Mouse (Mus musculus) embryonic facial prominence, embryonic 10.5 days (tissue): ENCODE measurements around the gene Tbc1d9b. TPM values are rescaled to one million over a fixed set of nuclear protein-coding genes. Genes with fewer than 3 reads are reported as not detected.

Source experiments
- DNase-seq: peaks from one replicate; pipeline ENCODE4 v3.0.0-alpha.2; 2017; ENCODE audit warnings: low spot score
- H3K27ac ChIP-seq: fragments of 300-500 bp; sonication (generic); replicated peaks from 2 replicates; pipeline ENCODE4 v1.5.1; 2016; ENCODE audit warnings: mild to moderate bottlenecking
- H3K27me3 ChIP-seq: fragments of 300-500 bp; sonication (generic); replicated peaks from 2 replicates; pipeline ENCODE4 v1.6.1; 2016; ENCODE audit warnings: low read depth, mild to moderate bottlenecking; ENCODE audit not compliant: poor library complexity, severe bottlenecking
- H3K36me3 ChIP-seq: fragments of 300-500 bp; sonication (generic); replicated peaks from 2 replicates; pipeline ENCODE4 v1.6.1; 2016; ENCODE audit warnings: mild to moderate bottlenecking, moderate library complexity
- H3K4me1 ChIP-seq: fragments of 300-500 bp; sonication (generic); 2 replicates; pipeline ENCODE4 v1.6.1; 2016
- H3K4me3 ChIP-seq: fragments of 300-500 bp; sonication (generic); 2 replicates; pipeline ENCODE4 v1.5.1; 2016; ENCODE audit warnings: mild to moderate bottlenecking, moderate library complexity
- H3K9me3 ChIP-seq: fragments of 300-500 bp; sonication (generic); 2 replicates; pipeline ENCODE4 v1.6.1; 2016; ENCODE audit warnings: mild to moderate bottlenecking
- WGBS: fragments of 180-500 bp; shearing (Covaris S2); methylation state at CpG from one replicate; pipeline ENCODE4 v1.1.7; 2016; 5-methylcytosine and 5-hydroxymethylcytosine counted together
- polyA plus RNA-seq: library from polyadenylated mRNA; unstranded; fragments of >200 nt; fragmentation: Nextera tagmentation; extraction: Ambion mirVana; gene quantifications from 2 replicates; pipeline ENCODE4 v1.2.1, GENCODE M21; 2016

Tbc1d9b gene
- polyA plus RNA-seq, 1 experiment from 2014 or later, result 36.9 TPM

GRCm38 (mm10) chr11:50192278-50192677 lies 61.1 kb downstream of the Tbc1d9b start:
- no peaks in the 10 kb centered on the region for H3K9me3 ChIP-seq
- H3K27ac ChIP-seq, result no peak overlapping the region
- peaks cover 49% of the 10 kb centered on the region for H3K36me3 ChIP-seq
- 90% methylated on average over 3 of the region's 3 CpGs for WGBS
- H3K4me1 ChIP-seq, result no peaks in the 10 kb centered on the region
- H3K4me3 ChIP-seq, result no peak overlapping the region
- DNase-seq, result no peak
- no peaks in the 10 kb centered on the region for H3K27me3 ChIP-seq

- H3K9me3 ChIP-seq, result no peaks in the 10 kb centered on the region
- no peak for DNase-seq
- WGBS, result 77% methylated on average over 7 of the region's 7 CpGs
- H3K4me3 ChIP-seq, result no peak overlapping the region
- H3K27me3 ChIP-seq, result no peaks in the 10 kb centered on the region
- H3K27ac ChIP-seq, result no peak overlapping the region
- peaks cover 60% of the 10 kb centered on the region for H3K36me3 ChIP-seq
- no peaks in the 10 kb centered on the region for H3K4me1 ChIP-seq
Measured at GRCm38 (mm10) chr11:50194070-50194469, 62.9 kb downstream of the Tbc1d9b start.

GRCm38 (mm10) chr11:50194793-50195192 lies 63.6 kb downstream of the Tbc1d9b start:
- WGBS, result 85% methylated on average over 4 of the region's 4 CpGs
- Histone ChIP-seq H3K4me3 (no peak overlapping the region), H3K9me3 (no peaks in the 10 kb centered on the region), H3K27ac (no peak overlapping the region), H3K36me3 (peaks cover 68% of the 10 kb centered on the region), H3K4me1 (no peaks in the 10 kb centered on the region), H3K27me3 (no peaks in the 10 kb centered on the region)
- no peak for DNase-seq

GRCm38 (mm10) chr11:50197500-50197899 lies 66.3 kb downstream of the Tbc1d9b start:
- Histone ChIP-seq H3K36me3 (peaks cover 86% of the 10 kb centered on the region), H3K9me3 (no peaks in the 10 kb centered on the region), H3K4me1 (no peaks in the 10 kb centered on the region), H3K4me3 (no peak overlapping the region), H3K27ac (no peak overlapping the region), H3K27me3 (no peaks in the 10 kb centered on the region)
- 92% methylated on average over 4 of the region's 4 CpGs for WGBS
- DNase-seq, result no peak

- peaks cover 95% of the 10 kb centered on the region for H3K36me3 ChIP-seq
- H3K9me3 ChIP-seq, result no peaks in the 10 kb centered on the region
- 95% methylated on average over 4 of the region's 5 CpGs for WGBS
- no peaks in the 10 kb centered on the region for H3K4me1 ChIP-seq
- H3K4me3 ChIP-seq, result no peak overlapping the region
- no peaks in the 10 kb centered on the region for H3K27me3 ChIP-seq
- H3K27ac ChIP-seq, result no peak overlapping the region
- no peak for DNase-seq
Measured at GRCm38 (mm10) chr11:50198219-50198846, 67.1 kb downstream of the Tbc1d9b start.

GRCm38 (mm10) chr11:50198916-50199315 lies 67.7 kb downstream of the Tbc1d9b start:
- H3K27ac ChIP-seq, result no peak overlapping the region
- H3K4me1 ChIP-seq, result no peaks in the 10 kb centered on the region
- DNase-seq, result no peak
- WGBS, result 89% methylated on average over 2 of the region's 2 CpGs
- H3K27me3 ChIP-seq, result no peaks in the 10 kb centered on the region
- peaks cover 98% of the 10 kb centered on the region for H3K36me3 ChIP-seq
- no peaks in the 10 kb centered on the region for H3K9me3 ChIP-seq
- no peak overlapping the region for H3K4me3 ChIP-seq

GRCm38 (mm10) chr11:50200613-50201012 lies 69.4 kb downstream of the Tbc1d9b start:
- no peak for DNase-seq
- 94% methylated on average over 8 of the region's 8 CpGs for WGBS
- Histone ChIP-seq H3K9me3 (no peaks in the 10 kb centered on the region), H3K36me3 (peaks cover 99% of the 10 kb centered on the region), H3K27me3 (no peaks in the 10 kb centered on the region), H3K4me3 (no peak overlapping the region), H3K4me1 (no peaks in the 10 kb centered on the region), H3K27ac (no peak overlapping the region)

GRCm38 (mm10) chr11:50201590-50201989 lies 70.4 kb downstream of the Tbc1d9b start:
- Histone ChIP-seq H3K4me1 (no peaks in the 10 kb centered on the region), H3K9me3 (no peaks in the 10 kb centered on the region), H3K27ac (no peak overlapping the region), H3K27me3 (no peaks in the 10 kb centered on the region), H3K36me3 (peaks cover 100% of the 10 kb centered on the region), H3K4me3 (no peak overlapping the region)
- WGBS, result 92% methylated on average over 3 of the region's 3 CpGs
- DNase-seq, result no peak

- Histone ChIP-seq H3K27me3 (no peaks in the 10 kb centered on the region), H3K9me3 (no peaks in the 10 kb centered on the region), H3K4me1 (no peaks in the 10 kb centered on the region), H3K27ac (no peak overlapping the region), H3K4me3 (no peak overlapping the region), H3K36me3 (peaks cover 100% of the 10 kb centered on the region)
- DNase-seq, result no peak
- WGBS, result 91% methylated on average over 9 of the region's 9 CpGs
Measured at GRCm38 (mm10) chr11:50203302-50203827, 72.2 kb downstream of the Tbc1d9b start.

- peaks cover 83% of the 10 kb centered on the region for H3K36me3 ChIP-seq
- WGBS, result 94% methylated on average over 3 of the region's 3 CpGs
- H3K9me3 ChIP-seq, result no peaks in the 10 kb centered on the region
- no peak for DNase-seq
- H3K4me3 ChIP-seq, result no peak overlapping the region
- no peak overlapping the region for H3K27ac ChIP-seq
- H3K27me3 ChIP-seq, result no peaks in the 10 kb centered on the region
- peaks cover 8% of the 10 kb centered on the region for H3K4me1 ChIP-seq
Measured at GRCm38 (mm10) chr11:50205434-50205833, 74.2 kb downstream of the Tbc1d9b start.

GRCm38 (mm10) chr11:50206037-50206436 lies 74.8 kb downstream of the Tbc1d9b start:
- no peak for DNase-seq
- Histone ChIP-seq H3K27me3 (no peaks in the 10 kb centered on the region), H3K9me3 (no peaks in the 10 kb centered on the region), H3K27ac (no peak overlapping the region), H3K36me3 (peaks cover 77% of the 10 kb centered on the region), H3K4me3 (no peak overlapping the region), H3K4me1 (peaks cover 13% of the 10 kb centered on the region)
- WGBS, result 92% methylated on average over 2 of the region's 2 CpGs

GRCm38 (mm10) chr11:50207344-50207743 lies 76.1 kb downstream of the Tbc1d9b start:
- 96% methylated on average over 14 of the region's 14 CpGs for WGBS
- no peak for DNase-seq
- Histone ChIP-seq H3K4me1 (peaks cover 17% of the 10 kb centered on the region), H3K27ac (no peak overlapping the region), H3K36me3 (peaks cover 63% of the 10 kb centered on the region), H3K27me3 (no peaks in the 10 kb centered on the region), H3K4me3 (no peak overlapping the region), H3K9me3 (no peaks in the 10 kb centered on the region)

GRCm38 (mm10) chr11:50208039-50208438 lies 76.8 kb downstream of the Tbc1d9b start:
- DNase-seq, result no peak
- 95% methylated on average over 5 of the region's 5 CpGs for WGBS
- Histone ChIP-seq H3K36me3 (peaks cover 57% of the 10 kb centered on the region), H3K9me3 (no peaks in the 10 kb centered on the region), H3K27me3 (no peaks in the 10 kb centered on the region), H3K4me3 (no peak overlapping the region), H3K27ac (no peak overlapping the region), H3K4me1 (peaks cover 17% of the 10 kb centered on the region)
